Mouse (Mus musculus) bone marrow macrophage, adult 2 months (primary cell): ENCODE results near the gene BC049730.

Source experiments
- CTCF ChIP-seq: IDR thresholded peaks from 2 replicates; pipeline ENCODE4 v1.5.1; 2012; ENCODE audit warnings: low read depth, mild to moderate bottlenecking, low read length, moderate library complexity
- POLR2A ChIP-seq: IDR thresholded peaks from 2 replicates; pipeline ENCODE4 v1.6.1; 2012; ENCODE audit warnings: mild to moderate bottlenecking, low read depth, low read length, borderline replicate concordance

- TF ChIP-seq POLR2A, result no peak
- no peak for TF ChIP-seq CTCF
Measured at GRCm38 (mm10) chr7:24760211-24760610, 51.2 kb downstream of the BC049730 start, which contains the start of gene Cd177.
